Mouse (Mus musculus): ENCODE measurements around the gene Efna5.

- TF ChIP-seq POLR2A (IDR thresholded peaks at IDR 0.05; ENCODE audit: low read depth, low read length) (no peak), CTCF (conservative IDR thresholded peaks at IDR 0.05; ENCODE audit: insufficient read depth, insufficient read length, low read depth, low read length) (no peak)
Observed at GRCm38 (mm10) chr17:62608145-62608544, 273.0 kb downstream of the Efna5 start.
